Mouse (Mus musculus): ENCODE measurements around the gene Stac2.

DNA sequence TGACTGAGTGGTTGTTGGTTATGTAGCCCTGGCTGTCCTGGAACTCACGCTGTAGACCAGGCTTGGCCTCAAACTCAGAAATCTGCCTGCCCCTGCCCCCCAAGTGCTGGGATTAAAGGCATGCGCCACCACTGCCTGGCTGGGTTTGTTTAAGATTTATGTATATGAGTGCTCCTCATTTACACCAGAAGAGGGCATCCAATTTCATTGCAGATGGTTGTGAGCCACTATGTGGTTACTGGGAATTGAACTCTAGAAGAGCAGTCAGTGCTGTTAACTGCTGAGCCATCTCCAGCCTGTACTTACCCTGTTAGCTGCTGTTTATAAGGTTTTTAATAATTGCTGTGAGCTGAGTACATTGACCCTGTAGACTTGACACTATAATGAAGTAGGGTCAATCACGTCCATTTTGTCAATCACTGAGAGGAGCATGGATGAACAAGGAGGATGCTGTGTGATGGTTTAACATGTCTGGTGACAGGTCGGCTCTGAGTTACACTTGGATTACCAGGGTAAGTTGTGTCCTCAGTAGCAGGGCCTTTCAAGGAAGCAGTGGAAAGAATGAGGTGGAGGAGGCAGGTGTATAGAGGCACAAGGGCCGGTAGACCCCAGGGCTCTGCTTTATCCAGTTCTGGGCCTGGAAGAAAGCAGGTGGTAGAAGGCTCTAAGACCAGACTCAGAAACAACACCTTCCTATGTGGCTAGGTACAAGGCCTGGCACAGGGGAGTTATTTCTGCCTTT is 22.4 kb downstream of the Stac2 start:
- TF ChIP-seq GATA1 (IDR thresholded peaks at IDR 0.05; ENCODE audit: borderline replicate concordance, low read length) (no peak), FLI1 (IDR thresholded peaks at IDR 0.05; ENCODE audit: low read length) (no peak)
